21 mouse cellular contexts compared by ENCODE assay signal in the genomic region with DNA sequence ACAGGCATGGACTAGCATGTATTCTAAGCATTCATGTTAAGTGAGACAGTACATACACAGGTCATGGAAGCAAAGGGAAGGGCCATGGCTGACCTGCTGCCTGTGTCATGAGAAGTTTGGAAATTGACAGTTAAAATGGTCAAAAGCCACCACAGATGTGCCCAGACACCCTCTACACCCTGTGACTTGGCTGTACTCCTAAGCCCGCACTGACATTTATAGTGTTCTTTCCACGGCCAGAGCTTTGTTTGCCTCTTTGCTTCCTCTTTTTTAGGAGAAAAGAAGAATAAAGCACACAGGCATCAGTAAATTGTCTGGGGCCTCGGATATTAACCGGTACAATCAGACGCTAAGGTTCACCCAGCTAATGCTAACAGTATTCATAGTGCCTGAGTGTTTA.
"Had no signal": no experiment of that assay in that cellular context is flagged by ENCODE, and none has a peak within 500 bp of the region (broad histone marks: within the 10 kb centered on the region; RNA-seq: fewer than 3 reads in every experiment).

No protein-coding gene starts in this region.

- H3K9ac ChIP-seq: limb, embryonic 13.5 days; liver, embryonic 12.5 days; liver, embryonic 15.5 days; lung, embryonic 15.5 days; midbrain, embryonic 13.5 days; neural tube, embryonic 13.5 days; stomach, embryonic 15.5 days had no signal

- H3K27ac ChIP-seq: limb, embryonic 13.5 days; liver, embryonic 12.5 days; liver, embryonic 15.5 days; lung, embryonic 15.5 days; midbrain, embryonic 10.5 days; midbrain, embryonic 13.5 days; neural tube, embryonic 13.5 days; stomach, embryonic 15.5 days had no signal

- H3K4me2 ChIP-seq: limb, embryonic 13.5 days; liver, embryonic 12.5 days; liver, embryonic 15.5 days; lung, embryonic 15.5 days; midbrain, embryonic 13.5 days; neural tube, embryonic 13.5 days; stomach, embryonic 15.5 days had no signal

- H3K4me3 ChIP-seq: limb, embryonic 13.5 days; liver, embryonic 12.5 days; liver, embryonic 15.5 days; lung, embryonic 15.5 days; midbrain, embryonic 10.5 days; midbrain, embryonic 13.5 days; myocyte; neural tube, embryonic 13.5 days; stomach, embryonic 15.5 days had no signal

- H3K27me3 ChIP-seq: limb, embryonic 13.5 days; liver, embryonic 12.5 days; liver, embryonic 15.5 days; lung, embryonic 15.5 days; midbrain, embryonic 13.5 days; neural tube, embryonic 13.5 days; stomach, embryonic 15.5 days had no signal

- H3K36me3 ChIP-seq: limb, embryonic 13.5 days; liver, embryonic 12.5 days; liver, embryonic 15.5 days; lung, embryonic 15.5 days; midbrain, embryonic 10.5 days; midbrain, embryonic 13.5 days; neural tube, embryonic 13.5 days; stomach, embryonic 15.5 days had no signal

- ATAC-seq: liver, embryonic 12.5 days; midbrain, embryonic 13.5 days; midbrain, embryonic 16.5 days had no signal

- H3K4me1 ChIP-seq: liver, embryonic 12.5 days; liver, embryonic 15.5 days; lung, embryonic 15.5 days; midbrain, embryonic 10.5 days; midbrain, embryonic 13.5 days; stomach, embryonic 15.5 days had no signal

- H3K9me3 ChIP-seq: limb, embryonic 13.5 days; liver, embryonic 12.5 days; liver, embryonic 15.5 days; lung, embryonic 15.5 days; midbrain, embryonic 10.5 days; midbrain, embryonic 13.5 days; neural tube, embryonic 13.5 days; stomach, embryonic 15.5 days had no signal

- DNase-seq: kidney, adult 9 months; kidney, postnatal 14 days; kidney, postnatal 4 days; liver; lung, adult 18-20 months; lung, postnatal 10 days; lung, postnatal 36 days; retina, postnatal 1 day; right cerebral cortex, postnatal 25 days; spleen, adult 18-20 months; thymus, postnatal 25 days had no signal
